Mouse (Mus musculus): ENCODE results near the gene Fgb. TPM values are rescaled to one million over a fixed set of nuclear protein-coding genes. Genes with fewer than 3 reads are reported as not detected.

Gene Fgb
- total and polyA plus RNA-seq, 3 experiments: not detected

DNA sequence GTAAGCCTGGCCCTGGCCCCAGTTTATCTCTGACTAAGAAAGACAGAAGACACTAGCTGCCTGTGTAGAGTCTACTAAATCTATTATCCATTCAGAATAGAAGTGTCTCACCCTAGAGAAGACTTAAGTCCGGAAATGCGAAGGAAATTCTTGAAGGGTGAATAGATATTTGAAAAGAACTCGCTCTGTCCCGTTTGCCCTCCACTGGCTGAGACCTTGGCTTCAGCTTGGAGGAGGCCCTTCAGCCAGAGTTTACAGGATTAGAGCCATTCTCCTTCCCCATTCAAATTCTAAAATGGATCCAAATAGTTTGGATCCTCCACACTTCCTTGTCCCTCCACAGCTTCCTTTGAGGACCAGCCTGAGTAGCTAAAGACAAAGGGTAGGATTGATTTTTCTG is 19.3 kb downstream of the Fgb start:
- Histone ChIP-seq H3K79me2 (replicated peaks; ENCODE audit: control insufficient read depth, extremely low read depth, insufficient read depth, poor library complexity, severe bottlenecking) (no peaks in the 10 kb centered on the region), H3K4me2 (ENCODE audit: insufficient read depth, low read depth, poor library complexity, severe bottlenecking) (no peak overlapping the region), H3K27me3 (replicated peaks) (no peaks in the 10 kb centered on the region), H3K4me1 (ENCODE audit: control insufficient read depth in 1 of 2, insufficient read depth in 2 of 2) (no peaks in the 10 kb centered on the region), H3K27ac (ENCODE audit: insufficient read depth, low read depth) (no peak overlapping the region), H3K4me3 (replicated peaks in 1 of 3; ENCODE audit: low read depth in 2 of 3, low read length in 2 of 3, poor library complexity in 1 of 3) (no peak overlapping the region), H3K36me3 (replicated peaks in 1 of 2; ENCODE audit: control insufficient read depth in 1 of 2, insufficient read depth in 1 of 2, low read length in 1 of 2) (no peaks in the 10 kb centered on the region), H3K9me3 (replicated peaks; ENCODE audit: low read length) (no peaks in the 10 kb centered on the region), H3K9ac (ENCODE audit: insufficient read depth, low read depth) (no peak overlapping the region)
- no peak for TF ChIP-seq TBP (conservative IDR thresholded peaks at IDR 0.05; ENCODE audit: low read depth, low read length)
- DNase-seq (ENCODE audit: extremely low read depth): no peak
- in situ Hi-C loops (cut with MboI; ENCODE audit: low pct_ligation_motif_present, low pct_unique_long_range_greater_than_20kb, low sequenced_read_pairs): no loop called here
- dilution Hi-C loops (cut with MboI; ENCODE audit: extremely low pct_ligation_motif_present, extremely low pct_unique_long_range_greater_than_20kb, low sequenced_read_pairs): no loop called here

- dilution Hi-C loops (cut with MboI; ENCODE audit: extremely low pct_ligation_motif_present, extremely low pct_unique_long_range_greater_than_20kb, low sequenced_read_pairs): no loop called here
Measured at GRCm38 (mm10) chr3:83027546-83028251, 22.0 kb downstream of the Fgb start.

GRCm38 (mm10) chr3:83025475-83026301 is 24.0 kb downstream of the Fgb start, which contains the start of gene Fga:
TSS of gene Fga (plus strand) at chr3:83026076.
- no peak within 1 kb of the TSS for H3K27ac ChIP-seq (ENCODE audit: insufficient read depth, low read depth)

More at GRCm38 (mm10) chr3:83027546-83028251, 22.0 kb downstream of the Fgb start:
- no peaks in the 10 kb centered on the region for H3K27me3 ChIP-seq (replicated peaks)
- H3K9ac ChIP-seq (ENCODE audit: insufficient read depth, low read depth): no peak overlapping the region
- no peaks in the 10 kb centered on the region for H3K36me3 ChIP-seq (replicated peaks in 1 of 2; ENCODE audit: control insufficient read depth in 1 of 2, insufficient read depth in 1 of 2, low read length in 1 of 2)
- in situ Hi-C loops (cut with MboI; ENCODE audit: low pct_ligation_motif_present, low pct_unique_long_range_greater_than_20kb, low sequenced_read_pairs): no loop called here
- no peak for DNase-seq (ENCODE audit: extremely low read depth)
- H3K4me2 ChIP-seq (ENCODE audit: insufficient read depth, low read depth, poor library complexity, severe bottlenecking): no peak overlapping the region
- H3K4me1 ChIP-seq (ENCODE audit: control insufficient read depth in 1 of 2, insufficient read depth in 2 of 2): no peaks in the 10 kb centered on the region
- H3K4me3 ChIP-seq (replicated peaks in 1 of 3; ENCODE audit: low read depth in 2 of 3, low read length in 2 of 3, poor library complexity in 1 of 3): no peak overlapping the region
- no peaks in the 10 kb centered on the region for H3K9me3 ChIP-seq (replicated peaks; ENCODE audit: low read length)
- no peak for TF ChIP-seq MXI1 (IDR thresholded peaks at IDR 0.05; ENCODE audit: low read depth, low read length)
- TF ChIP-seq GABPA (IDR thresholded peaks at IDR 0.05; ENCODE audit: insufficient replicate concordance, low read depth, low read length): no peak
- TF ChIP-seq POLR2A (IDR thresholded peaks at IDR 0.05; ENCODE audit: low read depth, low read length): no peak
- TF ChIP-seq SMC3 (IDR thresholded peaks at IDR 0.05; ENCODE audit: low read depth, low read length): no peak
- TF ChIP-seq NELFE (IDR thresholded peaks at IDR 0.05; ENCODE audit: low read depth, low read length): no peak
- TF ChIP-seq CHD2 (IDR thresholded peaks at IDR 0.05; ENCODE audit: low read length): no peak
- no peak for TF ChIP-seq ZMIZ1 (IDR thresholded peaks at IDR 0.05; ENCODE audit: low read depth, low read length)
- TF ChIP-seq SIN3A (IDR thresholded peaks at IDR 0.05; ENCODE audit: low read length): no peak
- no peak for TF ChIP-seq ZC3H11A (IDR thresholded peaks at IDR 0.05; ENCODE audit: low read depth, low read length)
- TF ChIP-seq POLR2AphosphoS2 (IDR thresholded peaks at IDR 0.05; ENCODE audit: low read depth, low read length): no peak
- TF ChIP-seq CTCF (conservative IDR thresholded peaks at IDR 0.05 in 1 of 2, IDR thresholded peaks at IDR 0.05 in 1 of 2; ENCODE audit: low read depth in 2 of 2, low read length in 2 of 2): no peak
- TF ChIP-seq BHLHE40 (IDR thresholded peaks at IDR 0.05; ENCODE audit: low read depth, low read length): no peak
- no peak for TF ChIP-seq CHD1 (IDR thresholded peaks at IDR 0.05; ENCODE audit: low read depth, low read length)
- H3K27ac ChIP-seq (ENCODE audit: insufficient read depth, low read depth): no peak overlapping the region
- H3K79me2 ChIP-seq (replicated peaks; ENCODE audit: control insufficient read depth, extremely low read depth, insufficient read depth, poor library complexity, severe bottlenecking): no peaks in the 10 kb centered on the region

More at GRCm38 (mm10) chr3:83025475-83026301, 24.0 kb downstream of the Fgb start, which contains the start of gene Fga:
- Histone ChIP-seq H3K36me3 (replicated peaks in 1 of 2; ENCODE audit: control insufficient read depth in 1 of 2, insufficient read depth in 1 of 2, low read length in 1 of 2) (no peaks in the 10 kb centered on the region), H3K79me2 (replicated peaks; ENCODE audit: control insufficient read depth, extremely low read depth, insufficient read depth, poor library complexity, severe bottlenecking) (no peaks in the 10 kb centered on the region), H3K9ac (ENCODE audit: insufficient read depth, low read depth) (no peak within 1 kb of the TSS), H3K4me3 (replicated peaks in 1 of 3; ENCODE audit: low read depth in 2 of 3, low read length in 2 of 3, poor library complexity in 1 of 3) (no peak within 1 kb of the TSS), H3K4me2 (ENCODE audit: insufficient read depth, low read depth, poor library complexity, severe bottlenecking) (no peak within 1 kb of the TSS), H3K4me1 (ENCODE audit: control insufficient read depth in 1 of 2, insufficient read depth in 2 of 2) (no peaks in the 10 kb centered on the region), H3K27me3 (replicated peaks) (no peaks in the 10 kb centered on the region), H3K9me3 (replicated peaks; ENCODE audit: low read length) (no peaks in the 10 kb centered on the region)
- dilution Hi-C loops (cut with MboI; ENCODE audit: extremely low pct_ligation_motif_present, extremely low pct_unique_long_range_greater_than_20kb, low sequenced_read_pairs) (no loop called here), in situ Hi-C loops (cut with MboI; ENCODE audit: low pct_ligation_motif_present, low pct_unique_long_range_greater_than_20kb, low sequenced_read_pairs) (no loop called here)
- TF ChIP-seq BHLHE40 (IDR thresholded peaks at IDR 0.05; ENCODE audit: low read depth, low read length): no peak
- no peak for TF ChIP-seq E2F4 (IDR thresholded peaks at IDR 0.05; ENCODE audit: insufficient replicate concordance, low read depth, low read length)
- TF ChIP-seq JUND (conservative IDR thresholded peaks at IDR 0.05; ENCODE audit: low read depth, low read length): no peak
- TF ChIP-seq MAZ (IDR thresholded peaks at IDR 0.05; ENCODE audit: low read depth, low read length): no peak
- no peak for TF ChIP-seq CTCF (conservative IDR thresholded peaks at IDR 0.05 in 1 of 2, IDR thresholded peaks at IDR 0.05 in 1 of 2; ENCODE audit: low read depth in 2 of 2, low read length in 2 of 2)
- no peak for TF ChIP-seq GABPA (IDR thresholded peaks at IDR 0.05; ENCODE audit: insufficient replicate concordance, low read depth, low read length)
- TF ChIP-seq ELF1 (IDR thresholded peaks at IDR 0.05; ENCODE audit: low read depth, low read length): no peak
- no peak for TF ChIP-seq RCOR1 (conservative IDR thresholded peaks at IDR 0.05; ENCODE audit: low read depth, low read length)
- TF ChIP-seq SMC3 (IDR thresholded peaks at IDR 0.05; ENCODE audit: low read depth, low read length): no peak
- TF ChIP-seq JUN (IDR thresholded peaks at IDR 0.05; ENCODE audit: insufficient read depth, low read depth, low read length): no peak
- TF ChIP-seq MXI1 (IDR thresholded peaks at IDR 0.05; ENCODE audit: low read depth, low read length): no peak
- no peak for TF ChIP-seq KAT2A (IDR thresholded peaks at IDR 0.05; ENCODE audit: insufficient replicate concordance, low read length)
- no peak for TF ChIP-seq POLR2A (IDR thresholded peaks at IDR 0.05; ENCODE audit: low read depth, low read length)
- no peak for TF ChIP-seq MAFK (IDR thresholded peaks at IDR 0.05; ENCODE audit: insufficient replicate concordance, low read length)
- no peak for TF ChIP-seq ZC3H11A (IDR thresholded peaks at IDR 0.05; ENCODE audit: low read depth, low read length)
- no peak for TF ChIP-seq MAX (IDR thresholded peaks at IDR 0.05; ENCODE audit: low read length)
- no peak for TF ChIP-seq USF2 (conservative IDR thresholded peaks at IDR 0.05; ENCODE audit: low read depth, low read length)
- TF ChIP-seq EP300 (IDR thresholded peaks at IDR 0.05; ENCODE audit: low read length): no peak
- DNase-seq (ENCODE audit: extremely low read depth): no peak
